Mouse (Mus musculus): ENCODE data around the gene Efcab8.

GRCm38 (mm10) chr2:153808841-153809240 is 29.1 kb downstream of the Efcab8 start:
- TF ChIP-seq TAL1 (IDR thresholded peaks at IDR 0.05; ENCODE audit: low read length) (no peak), GATA1 (IDR thresholded peaks at IDR 0.05; ENCODE audit: low read length) (no peak)

All from erythroblast, embryonic 14.5 days (primary cell).